Mouse (Mus musculus) forebrain, embryonic 10.5 days (tissue): ENCODE results near the gene Ptp4a2. TPM values are rescaled to one million over a fixed set of nuclear protein-coding genes. Genes with fewer than 3 reads are reported as not detected.
A peak's percentile ranks its signal among the peaks of the same experiment; 100 is the strongest.
"Not testable (repeated sequence)": the region's sequence is repeated elsewhere in the genome, so short reads cannot be mapped to it uniquely, and the experiment has no call there.

Experiments
- DNase-seq: peaks from one replicate; pipeline ENCODE4 v3.0.0-alpha.2; 2017; ENCODE audit warnings: low spot score; ENCODE audit errors: extremely low spot score
- H3K27ac ChIP-seq: fragments of 300-500 bp; sonication (generic); 2 replicates; pipeline ENCODE4 v1.5.1; 2016; ENCODE audit warnings: mild to moderate bottlenecking
- H3K27me3 ChIP-seq: fragments of 300-500 bp; sonication (generic); 2 replicates; pipeline ENCODE4 v1.6.1; 2016; ENCODE audit warnings: mild to moderate bottlenecking; ENCODE audit not compliant: poor library complexity, severe bottlenecking
- H3K36me3 ChIP-seq: fragments of 300-500 bp; sonication (generic); replicated peaks from 2 replicates; pipeline ENCODE4 v1.6.1; 2016; ENCODE audit warnings: mild to moderate bottlenecking, moderate library complexity
- H3K4me1 ChIP-seq: fragments of 300-500 bp; sonication (generic); 2 replicates; pipeline ENCODE4 v1.6.1; 2016
- H3K4me3 ChIP-seq: fragments of 300-500 bp; sonication (generic); 2 replicates; pipeline ENCODE4 v1.5.1; 2016; ENCODE audit warnings: mild to moderate bottlenecking, moderate library complexity
- H3K9me3 ChIP-seq: fragments of 300-500 bp; sonication (generic); 2 replicates; pipeline ENCODE4 v1.6.1; 2016; ENCODE audit warnings: mild to moderate bottlenecking, moderate library complexity
- WGBS: fragments of 180-500 bp; shearing (Covaris S2); methylation state at CpG from one replicate; pipeline ENCODE4 v1.1.7; 2016; 5-methylcytosine and 5-hydroxymethylcytosine counted together
- polyA plus RNA-seq: library from polyadenylated mRNA; unstranded; fragments of >200 nt; fragmentation: Nextera tagmentation; extraction: Ambion mirVana; gene quantifications from 2 replicates; pipeline ENCODE4 v1.2.1, GENCODE M21; 2016

The Ptp4a2 gene
- polyA plus RNA-seq, 1 experiment from 2014 or later = 328 TPM

GRCm38 (mm10) chr4:129862357-129862756, 51.3 kb downstream of the Ptp4a2 start:
- WGBS = 94% methylated on average over 3 of the region's 3 CpGs
- DNase-seq = no peak
- Histone ChIP-seq H3K9me3 (0 out of 2 replicates have a peak, but pooled peaks cover 3% of the 10 kb centered on the region), H3K27me3 (no peaks in the 10 kb centered on the region), H3K4me1 (no peaks in the 10 kb centered on the region), H3K27ac (no peak overlapping the region), H3K4me3 (no peak overlapping the region), H3K36me3 (no peaks in the 10 kb centered on the region)

GRCm38 (mm10) chr4:129866171-129866570, 55.2 kb downstream of the Ptp4a2 start:
- H3K36me3 ChIP-seq, H3K4me3 ChIP-seq, H3K4me1 ChIP-seq, H3K27ac ChIP-seq, H3K9me3 ChIP-seq, DNase-seq, H3K27me3 ChIP-seq: not testable (repeated sequence)
- WGBS = 97% methylated on average over 5 of the region's 5 CpGs

- H3K27ac ChIP-seq = no peak overlapping the region
- no peaks in the 10 kb centered on the region for H3K27me3 ChIP-seq
- no peaks in the 10 kb centered on the region for H3K36me3 ChIP-seq
- no peak for DNase-seq
- WGBS = 67% methylated on average over 6 of the region's 6 CpGs
- H3K4me3 ChIP-seq = no peak overlapping the region
- H3K9me3 ChIP-seq = 0 out of 2 replicates have a peak, but pooled peaks cover 3% of the 10 kb centered on the region
- H3K4me1 ChIP-seq = no peaks in the 10 kb centered on the region; the same call in 1 of the 2 replicates
These were observed 57.2 kb downstream of the Ptp4a2 start for GRCm38 (mm10) chr4:129868211-129868610.

GRCm38 (mm10) chr4:129870483-129870882, 59.5 kb downstream of the Ptp4a2 start:
- DNase-seq = no peak
- WGBS = 86% methylated on average over 6 of the region's 6 CpGs
- no peak overlapping the region for H3K27ac ChIP-seq
- H3K36me3 ChIP-seq = no peaks in the 10 kb centered on the region
- no peaks in the 10 kb centered on the region for H3K27me3 ChIP-seq
- H3K4me3 ChIP-seq = no peak overlapping the region
- no peaks in the 10 kb centered on the region; the same call in 1 of the 2 replicates for H3K4me1 ChIP-seq
- H3K9me3 ChIP-seq = 0 out of 2 replicates have a peak, but pooled peaks cover 3% of the 10 kb centered on the region

- peaks cover 13% of the 10 kb centered on the region for H3K4me1 ChIP-seq
- H3K36me3 ChIP-seq = no peaks in the 10 kb centered on the region
- H3K27ac ChIP-seq = no peak overlapping the region
- no peaks in the 10 kb centered on the region for H3K9me3 ChIP-seq
- 92% methylated on average over 9 of the region's 9 CpGs for WGBS
- H3K4me3 ChIP-seq = no peak overlapping the region
- no peak for DNase-seq
- no peaks in the 10 kb centered on the region for H3K27me3 ChIP-seq
These were observed 61.4 kb downstream of the Ptp4a2 start for GRCm38 (mm10) chr4:129872376-129872922.

GRCm38 (mm10) chr4:129874805-129875204, 63.8 kb downstream of the Ptp4a2 start:
- no peak for DNase-seq
- no peak overlapping the region for H3K27ac ChIP-seq
- H3K9me3 ChIP-seq = no peaks in the 10 kb centered on the region
- H3K4me3 ChIP-seq = no peak overlapping the region
- whole genome bisulfite sequencing = 91% methylated on average over 10 of the region's 10 CpGs
- H3K4me1 ChIP-seq = peaks cover 31% of the 10 kb centered on the region
- no peaks in the 10 kb centered on the region for H3K36me3 ChIP-seq
- no peaks in the 10 kb centered on the region for H3K27me3 ChIP-seq

GRCm38 (mm10) chr4:129875406-129875805, 64.4 kb downstream of the Ptp4a2 start:
- no peaks in the 10 kb centered on the region for H3K36me3 ChIP-seq
- WGBS = 89% methylated on average over 11 of the region's 11 CpGs
- H3K4me3 ChIP-seq = no peak overlapping the region
- no peak overlapping the region for H3K27ac ChIP-seq
- no peaks in the 10 kb centered on the region for H3K9me3 ChIP-seq
- peaks cover 31% of the 10 kb centered on the region for H3K4me1 ChIP-seq
- no peak for DNase-seq
- no peaks in the 10 kb centered on the region for H3K27me3 ChIP-seq

GRCm38 (mm10) chr4:129876831-129877764, 66.1 kb downstream of the Ptp4a2 start:
- Histone ChIP-seq H3K27ac (peak overlapping the region; percentile 85), H3K4me1 (peaks cover 41% of the 10 kb centered on the region), H3K4me3 (peak overlapping the region; percentile 41), H3K27me3 (no peaks in the 10 kb centered on the region), H3K9me3 (no peaks in the 10 kb centered on the region), H3K36me3 (no peaks in the 10 kb centered on the region)
- DNase-seq = peak; percentile 75
- WGBS = 19% methylated on average over 21 of the region's 21 CpGs

- no peak for DNase-seq
- H3K9me3 ChIP-seq = no peaks in the 10 kb centered on the region
- no peaks in the 10 kb centered on the region for H3K36me3 ChIP-seq
- H3K27me3 ChIP-seq = no peaks in the 10 kb centered on the region
- peak overlapping the region; percentile 41 for H3K4me3 ChIP-seq
- H3K4me1 ChIP-seq = peaks cover 51% of the 10 kb centered on the region
- WGBS = 71% methylated on average over 11 of the region's 11 CpGs
- H3K27ac ChIP-seq = peak overlapping the region; percentile 85
These were observed 67.1 kb downstream of the Ptp4a2 start for GRCm38 (mm10) chr4:129877967-129878655.

GRCm38 (mm10) chr4:129878656-129879145, 67.7 kb downstream of the Ptp4a2 start:
- H3K36me3 ChIP-seq = no peaks in the 10 kb centered on the region
- no peak for DNase-seq
- H3K4me1 ChIP-seq = peaks cover 57% of the 10 kb centered on the region
- H3K4me3 ChIP-seq = no peak overlapping the region
- no peaks in the 10 kb centered on the region for H3K27me3 ChIP-seq
- H3K27ac ChIP-seq = peak overlapping the region; percentile 13; the same call in 1 of the 2 replicates
- WGBS = 64% methylated on average over 8 of the region's 8 CpGs
- H3K9me3 ChIP-seq = no peaks in the 10 kb centered on the region

GRCm38 (mm10) chr4:129879206-129879780, 68.3 kb downstream of the Ptp4a2 start:
- no peak overlapping the region for H3K4me3 ChIP-seq
- H3K4me1 ChIP-seq = peaks cover 63% of the 10 kb centered on the region
- H3K27ac ChIP-seq = peak overlapping the region; percentile 70
- H3K9me3 ChIP-seq = no peaks in the 10 kb centered on the region
- WGBS = 70% methylated on average over 4 of the region's 4 CpGs
- H3K36me3 ChIP-seq = no peaks in the 10 kb centered on the region
- H3K27me3 ChIP-seq = no peaks in the 10 kb centered on the region
- no peak for DNase-seq

- Histone ChIP-seq H3K4me3 (no peak overlapping the region), H3K27me3 (no peaks in the 10 kb centered on the region), H3K36me3 (no peaks in the 10 kb centered on the region), H3K4me1 (peaks cover 66% of the 10 kb centered on the region), H3K27ac (no peak overlapping the region), H3K9me3 (no peaks in the 10 kb centered on the region)
- no peak for DNase-seq
- 89% methylated on average over 7 of the region's 7 CpGs for WGBS
These were observed 69.6 kb downstream of the Ptp4a2 start for GRCm38 (mm10) chr4:129880615-129881014.
